Mouse (Mus musculus): ENCODE data around the gene St6gal1.

The St6gal1 gene

GRCm38 (mm10) chr16:23295720-23296119, 71.2 kb downstream of the St6gal1 start:
- no peak overlapping the region for H3K4me3 ChIP-seq (replicated peaks; ENCODE audit: low read length)
- TF ChIP-seq NANOG (IDR thresholded peaks at IDR 0.05; ENCODE audit: borderline replicate concordance, low read length) = no peak
- TF ChIP-seq CTCF (conservative IDR thresholded peaks at IDR 0.05; ENCODE audit: low read length) = no peak
- no peak for TF ChIP-seq POU5F1 (IDR thresholded peaks at IDR 0.05; ENCODE audit: borderline replicate concordance, low read length)
- H3K9me3 ChIP-seq (ENCODE audit: low read length) = no peaks in the 10 kb centered on the region
- no peaks in the 10 kb centered on the region for H3K4me1 ChIP-seq (replicated peaks; ENCODE audit: low read depth, low read length)
- H3K27me3 ChIP-seq (ENCODE audit: insufficient read depth, low read length) = no peaks in the 10 kb centered on the region; the same call in 1 of the 2 replicates
- no peaks in the 10 kb centered on the region for H3K36me3 ChIP-seq (ENCODE audit: insufficient read depth, low read length)

DNA sequence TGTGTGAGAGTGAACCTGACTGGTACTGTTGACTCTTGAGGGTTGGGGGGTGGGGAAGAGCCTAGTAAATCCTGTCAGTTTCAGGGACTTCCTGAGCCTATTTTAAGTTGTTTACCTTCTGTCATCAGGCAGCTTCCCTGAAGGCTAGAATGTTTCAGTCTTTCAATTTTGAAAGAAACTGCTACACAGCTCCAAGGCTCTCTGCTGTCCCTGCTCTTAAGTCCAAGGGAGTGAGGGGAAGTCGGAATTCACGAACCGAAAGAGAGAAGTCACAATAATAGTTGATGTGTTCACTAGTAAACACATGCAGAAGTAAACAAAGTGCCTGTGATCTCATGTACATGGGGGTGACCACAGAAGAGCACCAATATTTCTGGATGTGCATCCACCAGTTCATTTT, 72.2 kb downstream of the St6gal1 start:
- TF ChIP-seq POU5F1 (IDR thresholded peaks at IDR 0.05; ENCODE audit: borderline replicate concordance, low read length) (no peak), CTCF (conservative IDR thresholded peaks at IDR 0.05; ENCODE audit: low read length) (no peak), NANOG (IDR thresholded peaks at IDR 0.05; ENCODE audit: borderline replicate concordance, low read length) (no peak)
- no peaks in the 10 kb centered on the region for H3K9me3 ChIP-seq (ENCODE audit: low read length)
- H3K36me3 ChIP-seq (ENCODE audit: insufficient read depth, low read length) = no peaks in the 10 kb centered on the region
- no peaks in the 10 kb centered on the region for H3K27me3 ChIP-seq (ENCODE audit: insufficient read depth, low read length)
- H3K4me1 ChIP-seq (replicated peaks; ENCODE audit: low read depth, low read length) = no peaks in the 10 kb centered on the region
- no peak overlapping the region for H3K4me3 ChIP-seq (replicated peaks; ENCODE audit: low read length)

- H3K4me1 ChIP-seq (replicated peaks; ENCODE audit: low read depth, low read length) = peaks cover 6% of the 10 kb centered on the region; the same call in 1 of the 2 replicates
- H3K4me3 ChIP-seq (replicated peaks; ENCODE audit: low read length) = no peak overlapping the region
- no peaks in the 10 kb centered on the region for H3K36me3 ChIP-seq (ENCODE audit: insufficient read depth, low read length)
- no peaks in the 10 kb centered on the region for H3K27me3 ChIP-seq (ENCODE audit: insufficient read depth, low read length)
- TF ChIP-seq POU5F1 (IDR thresholded peaks at IDR 0.05; ENCODE audit: borderline replicate concordance, low read length) = no peak
- no peaks in the 10 kb centered on the region for H3K9me3 ChIP-seq (ENCODE audit: low read length)
Observed at GRCm38 (mm10) chr16:23298441-23298840, 73.9 kb downstream of the St6gal1 start.

GRCm38 (mm10) chr16:23298911-23299310, 74.4 kb downstream of the St6gal1 start:
- H3K36me3 ChIP-seq (ENCODE audit: insufficient read depth, low read length) = no peaks in the 10 kb centered on the region
- no peak overlapping the region for H3K4me3 ChIP-seq (replicated peaks; ENCODE audit: low read length)
- TF ChIP-seq POU5F1 (IDR thresholded peaks at IDR 0.05; ENCODE audit: borderline replicate concordance, low read length) (no peak), CTCF (conservative IDR thresholded peaks at IDR 0.05; ENCODE audit: low read length) (no peak), NANOG (IDR thresholded peaks at IDR 0.05; ENCODE audit: borderline replicate concordance, low read length) (no peak)
- no peaks in the 10 kb centered on the region for H3K9me3 ChIP-seq (ENCODE audit: low read length)
- H3K27me3 ChIP-seq (ENCODE audit: insufficient read depth, low read length) = no peaks in the 10 kb centered on the region
- H3K4me1 ChIP-seq (replicated peaks; ENCODE audit: low read depth, low read length) = peaks cover 6% of the 10 kb centered on the region; the same call in 1 of the 2 replicates

- H3K4me3 ChIP-seq (replicated peaks; ENCODE audit: low read length) = no peak overlapping the region
- H3K9me3 ChIP-seq (ENCODE audit: low read length) = no peaks in the 10 kb centered on the region
- TF ChIP-seq POU5F1 (IDR thresholded peaks at IDR 0.05; ENCODE audit: borderline replicate concordance, low read length) = no peak
- no peak for TF ChIP-seq CTCF (conservative IDR thresholded peaks at IDR 0.05; ENCODE audit: low read length)
- no peak for TF ChIP-seq NANOG (IDR thresholded peaks at IDR 0.05; ENCODE audit: borderline replicate concordance, low read length)
Observed at GRCm38 (mm10) chr16:23299904-23300740, 75.6 kb downstream of the St6gal1 start.

GRCm38 (mm10) chr16:23301762-23302161, 77.2 kb downstream of the St6gal1 start:
- H3K27me3 ChIP-seq (ENCODE audit: insufficient read depth, low read length) = no peaks in the 10 kb centered on the region; the same call in 1 of the 2 replicates
- H3K9me3 ChIP-seq (ENCODE audit: low read length) = no peaks in the 10 kb centered on the region
- no peaks in the 10 kb centered on the region for H3K36me3 ChIP-seq (ENCODE audit: insufficient read depth, low read length)
- H3K4me1 ChIP-seq (replicated peaks; ENCODE audit: low read depth, low read length) = peaks cover 6% of the 10 kb centered on the region; the same call in 1 of the 2 replicates
- no peak overlapping the region for H3K4me3 ChIP-seq (replicated peaks; ENCODE audit: low read length)
- TF ChIP-seq CTCF (conservative IDR thresholded peaks at IDR 0.05; ENCODE audit: low read length) = no peak
- TF ChIP-seq POU5F1 (IDR thresholded peaks at IDR 0.05; ENCODE audit: borderline replicate concordance, low read length) = no peak
- no peak for TF ChIP-seq NANOG (IDR thresholded peaks at IDR 0.05; ENCODE audit: borderline replicate concordance, low read length)

More at GRCm38 (mm10) chr16:23299904-23300740, 75.6 kb downstream of the St6gal1 start:
- H3K27me3 ChIP-seq (ENCODE audit: insufficient read depth, low read length) = no peaks in the 10 kb centered on the region
- peaks cover 6% of the 10 kb centered on the region; the same call in 1 of the 2 replicates for H3K4me1 ChIP-seq (replicated peaks; ENCODE audit: low read depth, low read length)
- no peaks in the 10 kb centered on the region for H3K36me3 ChIP-seq (ENCODE audit: insufficient read depth, low read length)

GRCm38 (mm10) chr16:23305830-23306623, 81.5 kb downstream of the St6gal1 start:
- no peak overlapping the region for H3K4me3 ChIP-seq (replicated peaks; ENCODE audit: low read length)
- H3K36me3 ChIP-seq (ENCODE audit: insufficient read depth, low read length) = no peaks in the 10 kb centered on the region
- TF ChIP-seq NANOG (IDR thresholded peaks at IDR 0.05; ENCODE audit: borderline replicate concordance, low read length) (no peak), CTCF (conservative IDR thresholded peaks at IDR 0.05; ENCODE audit: low read length) (no peak)

DNA sequence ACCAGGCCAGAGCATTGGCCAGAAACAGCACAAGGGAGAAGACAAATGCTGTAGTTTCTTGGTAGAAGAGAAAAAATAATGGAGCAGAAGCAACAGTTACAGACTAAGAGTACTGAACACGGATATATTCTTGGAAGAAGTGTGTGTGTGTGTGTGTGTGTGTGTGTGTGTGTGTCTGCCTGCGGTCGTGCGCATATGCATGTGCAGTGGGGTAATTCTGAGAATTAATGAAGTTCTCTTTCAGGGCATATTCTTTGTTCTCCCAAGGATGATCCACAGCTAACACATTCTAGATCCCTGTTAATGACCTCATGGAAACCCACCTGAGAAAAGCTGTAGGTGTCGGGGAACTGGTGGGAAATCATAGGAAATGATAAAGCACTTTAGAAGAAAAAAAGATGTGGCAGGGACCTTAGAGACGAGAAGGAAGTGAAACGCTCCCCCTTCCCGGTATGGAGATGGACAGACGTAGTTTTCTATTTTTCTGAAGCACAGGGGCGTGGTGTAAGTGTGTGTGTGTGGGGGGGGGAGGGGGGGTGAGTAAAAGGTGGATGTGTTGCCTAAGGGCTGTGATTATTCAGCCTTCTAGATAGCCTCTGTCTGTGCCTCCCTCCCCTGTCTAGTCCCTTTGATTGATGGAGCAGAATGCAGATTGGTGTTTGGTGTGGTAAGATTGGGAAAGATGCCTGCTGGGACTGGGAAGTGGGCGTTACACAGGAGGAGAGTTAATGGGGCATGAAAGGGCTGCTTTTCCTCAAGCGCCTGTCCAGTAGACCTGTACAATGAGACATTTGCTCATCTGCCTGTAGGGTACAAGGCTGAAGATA, 82.8 kb downstream of the St6gal1 start:
- Histone ChIP-seq H3K4me1 (replicated peaks; ENCODE audit: low read depth, low read length) (peaks cover 9% of the 10 kb centered on the region), H3K9me3 (ENCODE audit: low read length) (no peaks in the 10 kb centered on the region), H3K27me3 (ENCODE audit: insufficient read depth, low read length) (no peaks in the 10 kb centered on the region; the same call in none of the 2 replicates), H3K36me3 (ENCODE audit: insufficient read depth, low read length) (no peaks in the 10 kb centered on the region), H3K4me3 (replicated peaks; ENCODE audit: low read length) (no peak overlapping the region)
- TF ChIP-seq POU5F1 (IDR thresholded peaks at IDR 0.05; ENCODE audit: borderline replicate concordance, low read length) (no peak), CTCF (conservative IDR thresholded peaks at IDR 0.05; ENCODE audit: low read length) (no peak), NANOG (IDR thresholded peaks at IDR 0.05; ENCODE audit: borderline replicate concordance, low read length) (no peak)

More at GRCm38 (mm10) chr16:23305830-23306623, 81.5 kb downstream of the St6gal1 start:
- H3K4me1 ChIP-seq (replicated peaks; ENCODE audit: low read depth, low read length) = peaks cover 9% of the 10 kb centered on the region
- H3K27me3 ChIP-seq (ENCODE audit: insufficient read depth, low read length) = no peaks in the 10 kb centered on the region; the same call in none of the 2 replicates
- H3K9me3 ChIP-seq (ENCODE audit: low read length) = no peaks in the 10 kb centered on the region
